Mouse (Mus musculus) cortical plate, adult 2 months (tissue): Measurements from ENCODE around the gene Acsbg1.

Experiments used
- CTCF ChIP-seq: fragments of 200-500 bp; IDR thresholded peaks from 2 replicates; pipeline ENCODE4 v1.5.1; 2011; ENCODE audit warnings: mild to moderate bottlenecking, control low read depth, low read length; ENCODE audit not compliant: insufficient read depth; ENCODE audit errors: extremely low read depth
- POLR2A ChIP-seq: fragments of 200-500 bp; IDR thresholded peaks from 2 replicates; pipeline ENCODE4 v1.6.1; 2011; ENCODE audit warnings: mild to moderate bottlenecking, low read length, control low read depth; ENCODE audit not compliant: insufficient read depth; ENCODE audit errors: extremely low read depth

DNA sequence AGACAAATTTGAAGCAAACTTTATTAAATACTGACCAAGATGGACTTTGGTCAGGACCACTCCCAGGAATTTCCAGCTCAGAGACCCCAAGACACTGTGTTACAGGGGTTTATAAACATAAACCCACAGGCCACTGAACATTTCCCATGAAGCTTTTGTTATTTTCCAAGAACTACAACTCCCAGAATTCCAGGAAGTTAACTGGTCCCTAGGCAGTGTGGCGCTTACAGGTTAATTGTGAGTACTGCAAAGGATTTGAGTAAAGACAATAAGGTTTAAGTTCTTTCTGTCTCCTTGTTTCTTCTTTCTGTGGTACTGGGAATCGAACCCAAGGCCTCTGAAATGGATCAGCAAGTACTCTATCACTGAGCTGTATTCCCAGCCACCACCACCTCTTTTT is 92.9 kb downstream of the Acsbg1 start:
- TF ChIP-seq CTCF (no peak), POLR2A (no peak)
